Mouse (Mus musculus): ENCODE data around the gene Med13l.

The Med13l gene

GRCm38 (mm10) chr5:118685145-118685544 lies 124.7 kb downstream of the Med13l start:
- no peak for DNase-seq (ENCODE audit: extremely low read depth, insufficient read length, low spot score)

- no peak for DNase-seq (ENCODE audit: extremely low read depth, insufficient read length, low spot score)
Measured at GRCm38 (mm10) chr5:118686021-118686420, 125.5 kb downstream of the Med13l start.

- no peak for DNase-seq (ENCODE audit: extremely low read depth, insufficient read length, low spot score)
Measured at GRCm38 (mm10) chr5:118688886-118689835, 128.7 kb downstream of the Med13l start.

- no peak for DNase-seq (ENCODE audit: extremely low read depth, insufficient read length, low spot score)
Measured at GRCm38 (mm10) chr5:118691025-118691709, 130.7 kb downstream of the Med13l start.

- no peak for DNase-seq (ENCODE audit: extremely low read depth, insufficient read length, low spot score)
Measured at GRCm38 (mm10) chr5:118691710-118692040, 131.2 kb downstream of the Med13l start.

GRCm38 (mm10) chr5:118693996-118694395 lies 133.5 kb downstream of the Med13l start:
- DNase-seq (ENCODE audit: extremely low read depth, insufficient read length, low spot score), result no peak

GRCm38 (mm10) chr5:118697073-118697472 lies 136.6 kb downstream of the Med13l start:
- DNase-seq (ENCODE audit: extremely low read depth, insufficient read length, low spot score), result no peak

- no peak for DNase-seq (ENCODE audit: extremely low read depth, insufficient read length, low spot score)
Measured at GRCm38 (mm10) chr5:118700978-118701377, 140.5 kb downstream of the Med13l start.

- DNase-seq (ENCODE audit: extremely low read depth, insufficient read length, low spot score), result no peak
Measured at GRCm38 (mm10) chr5:118702674-118703073, 142.2 kb downstream of the Med13l start.

GRCm38 (mm10) chr5:118704148-118704547 lies 143.7 kb downstream of the Med13l start:
- no peak for DNase-seq (ENCODE audit: extremely low read depth, insufficient read length, low spot score)

- no peak for DNase-seq (ENCODE audit: extremely low read depth, insufficient read length, low spot score)
Measured at GRCm38 (mm10) chr5:118704960-118705359, 144.5 kb downstream of the Med13l start.

GRCm38 (mm10) chr5:118706009-118706408 lies 145.5 kb downstream of the Med13l start:
- no peak for DNase-seq (ENCODE audit: extremely low read depth, insufficient read length, low spot score)

- DNase-seq (ENCODE audit: extremely low read depth, insufficient read length, low spot score), result no peak
Measured at GRCm38 (mm10) chr5:118706414-118706813, 145.9 kb downstream of the Med13l start.

- DNase-seq (ENCODE audit: extremely low read depth, insufficient read length, low spot score), result no peak
Measured at GRCm38 (mm10) chr5:118707501-118707900, 147.0 kb downstream of the Med13l start.

- no peak for DNase-seq (ENCODE audit: extremely low read depth, insufficient read length, low spot score)
Measured at GRCm38 (mm10) chr5:118708215-118708949, 147.9 kb downstream of the Med13l start.

- no peak for DNase-seq (ENCODE audit: extremely low read depth, insufficient read length, low spot score)
Measured at GRCm38 (mm10) chr5:118709847-118710251, 149.4 kb downstream of the Med13l start.

- DNase-seq (ENCODE audit: extremely low read depth, insufficient read length, low spot score), result no peak
Measured at GRCm38 (mm10) chr5:118715518-118715917, 155.0 kb downstream of the Med13l start.

GRCm38 (mm10) chr5:118716295-118717271 lies 156.1 kb downstream of the Med13l start:
- DNase-seq (ENCODE audit: extremely low read depth, insufficient read length, low spot score), result no peak

GRCm38 (mm10) chr5:118717456-118717855 lies 157.0 kb downstream of the Med13l start:
- no peak for DNase-seq (ENCODE audit: extremely low read depth, insufficient read length, low spot score)

GRCm38 (mm10) chr5:118718070-118718469 lies 157.6 kb downstream of the Med13l start:
- DNase-seq (ENCODE audit: extremely low read depth, insufficient read length, low spot score), result no peak

All from 3134 (cell line).